Mouse (Mus musculus): ENCODE data around the gene Tmem245.
"Not testable (repeated sequence)": the region's sequence is repeated elsewhere in the genome, so short reads cannot be mapped to it uniquely, and the experiment has no call there.

Gene Tmem245

GRCm38 (mm10) chr4:56930312-56930711 lies 16.9 kb downstream of the Tmem245 start:
- no peak for DNase-seq (ENCODE audit: low read depth, low spot score)

DNA sequence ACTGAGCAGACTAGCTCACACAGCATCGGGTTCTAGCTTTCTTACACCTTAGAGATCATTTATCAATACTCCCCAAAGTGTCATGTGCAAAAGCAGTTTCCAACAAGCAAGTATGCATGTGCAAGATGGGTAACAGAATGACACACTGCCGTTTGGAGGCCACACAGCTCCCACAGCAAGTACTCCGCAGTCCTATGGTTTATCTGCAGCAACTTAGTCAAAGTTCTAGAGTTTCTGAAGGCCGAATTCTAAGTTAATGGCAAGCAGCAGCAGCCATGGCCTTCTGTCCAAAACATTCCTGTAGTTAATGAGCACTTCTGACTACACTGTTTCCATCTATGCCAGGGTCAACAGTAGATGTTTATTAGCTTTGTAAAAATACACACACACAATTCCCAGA lies 20.3 kb downstream of the Tmem245 start:
- no peak for DNase-seq (ENCODE audit: low read depth, low spot score)

DNA sequence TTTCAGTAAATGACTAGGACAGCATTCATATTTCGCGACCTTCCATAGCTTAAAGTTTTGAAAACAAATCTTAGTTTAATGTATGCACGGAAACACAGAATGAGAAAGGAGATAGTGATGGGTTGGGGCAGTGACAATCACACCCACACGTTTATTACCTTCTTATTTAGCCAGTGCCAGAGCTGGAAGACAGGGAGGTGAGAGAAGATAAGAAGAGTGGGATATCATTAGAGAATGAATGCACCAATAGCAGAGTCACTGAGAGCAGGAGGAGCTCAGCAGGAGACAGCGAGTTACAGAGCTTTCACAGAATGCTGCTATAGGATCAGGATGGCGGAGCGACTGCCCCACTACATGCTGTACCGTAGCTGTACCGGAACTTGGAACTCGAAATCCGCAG lies 25.0 kb downstream of the Tmem245 start:
- DNase-seq (ENCODE audit: low read depth, low spot score): no peak

GRCm38 (mm10) chr4:56915732-56916325 lies 31.4 kb downstream of the Tmem245 start:
- peak; percentile 90 for DNase-seq (ENCODE audit: low read depth, low spot score)

- peak; percentile 35 for DNase-seq (ENCODE audit: low read depth, low spot score)
Measured at GRCm38 (mm10) chr4:56914761-56915160, 32.5 kb downstream of the Tmem245 start.

DNA sequence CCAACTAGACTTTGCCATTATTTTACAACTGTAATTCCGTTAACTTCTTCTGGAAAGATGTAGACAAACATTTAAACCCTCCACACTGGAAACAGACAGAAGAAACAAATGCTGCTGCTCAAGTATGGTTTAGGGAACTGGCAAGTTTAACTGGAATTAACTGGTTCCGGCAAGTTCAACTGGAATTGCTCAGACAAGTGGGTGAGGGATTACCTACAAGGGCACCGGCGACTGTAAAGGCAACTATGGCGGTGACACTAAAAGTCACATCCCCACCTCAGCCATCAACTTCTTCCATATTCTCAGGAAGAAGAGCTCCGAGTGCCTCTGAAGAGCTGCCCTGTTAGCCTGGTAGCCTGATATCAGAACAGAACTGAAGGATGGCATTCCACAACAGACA lies 32.9 kb downstream of the Tmem245 start:
- DNase-seq (ENCODE audit: low read depth, low spot score): no peak

GRCm38 (mm10) chr4:56912382-56913001 lies 34.7 kb downstream of the Tmem245 start:
- DNase-seq (ENCODE audit: low read depth, low spot score): peak; percentile 26

GRCm38 (mm10) chr4:56909568-56909967 lies 37.7 kb downstream of the Tmem245 start:
- no peak for DNase-seq (ENCODE audit: low read depth, low spot score)

- DNase-seq (ENCODE audit: low read depth, low spot score): no peak
Measured at GRCm38 (mm10) chr4:56907671-56908070, 39.6 kb downstream of the Tmem245 start.

GRCm38 (mm10) chr4:56906926-56907325 lies 40.3 kb downstream of the Tmem245 start:
- DNase-seq (ENCODE audit: low read depth, low spot score): no peak

- peak; percentile 71 for DNase-seq (ENCODE audit: low read depth, low spot score)
Measured at GRCm38 (mm10) chr4:56905507-56905906, 41.7 kb downstream of the Tmem245 start.

GRCm38 (mm10) chr4:56901671-56902070 lies 45.6 kb downstream of the Tmem245 start:
- DNase-seq (ENCODE audit: low read depth, low spot score): no peak

- DNase-seq (ENCODE audit: low read depth, low spot score): no peak
Measured at GRCm38 (mm10) chr4:56899216-56899615, 48.0 kb downstream of the Tmem245 start.

- DNase-seq (ENCODE audit: low read depth, low spot score): no peak
Measured at GRCm38 (mm10) chr4:56897511-56897910, 49.7 kb downstream of the Tmem245 start.

GRCm38 (mm10) chr4:56894196-56894595 lies 53.0 kb downstream of the Tmem245 start:
- DNase-seq (ENCODE audit: low read depth, low spot score): no peak

DNA sequence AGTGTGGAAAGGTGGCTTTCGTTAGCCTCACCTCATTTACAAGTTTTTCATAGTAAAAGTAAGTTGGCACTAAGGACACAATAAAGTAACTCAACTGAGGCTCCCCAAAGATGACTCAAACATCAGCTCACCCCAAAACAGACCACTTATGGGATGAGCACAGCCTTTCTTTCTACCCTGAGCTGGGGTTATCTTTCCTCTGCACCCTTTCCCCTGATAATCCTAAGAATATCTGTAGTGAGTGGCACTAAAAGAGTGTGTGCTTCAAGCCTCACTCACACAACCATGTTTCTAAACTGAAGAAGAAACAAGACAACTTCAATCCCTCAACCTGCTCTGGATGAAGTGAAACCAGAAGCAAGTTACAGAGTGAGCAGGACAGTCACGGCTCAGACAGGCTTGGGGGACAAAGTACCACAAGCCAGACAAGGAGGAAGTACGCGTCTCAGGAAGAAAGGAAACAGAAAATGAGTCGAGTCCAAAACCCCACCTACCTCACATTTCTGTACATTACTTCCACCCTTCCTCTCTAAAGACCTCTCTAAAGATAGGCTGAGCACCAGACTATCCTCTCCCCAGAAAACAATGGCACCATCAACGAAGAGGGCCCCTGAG lies 54.6 kb downstream of the Tmem245 start:
- DNase-seq (ENCODE audit: low read depth, low spot score): peak; percentile 65

- DNase-seq (ENCODE audit: low read depth, low spot score): no peak
Measured at GRCm38 (mm10) chr4:56888483-56888882, 58.8 kb downstream of the Tmem245 start.

DNA sequence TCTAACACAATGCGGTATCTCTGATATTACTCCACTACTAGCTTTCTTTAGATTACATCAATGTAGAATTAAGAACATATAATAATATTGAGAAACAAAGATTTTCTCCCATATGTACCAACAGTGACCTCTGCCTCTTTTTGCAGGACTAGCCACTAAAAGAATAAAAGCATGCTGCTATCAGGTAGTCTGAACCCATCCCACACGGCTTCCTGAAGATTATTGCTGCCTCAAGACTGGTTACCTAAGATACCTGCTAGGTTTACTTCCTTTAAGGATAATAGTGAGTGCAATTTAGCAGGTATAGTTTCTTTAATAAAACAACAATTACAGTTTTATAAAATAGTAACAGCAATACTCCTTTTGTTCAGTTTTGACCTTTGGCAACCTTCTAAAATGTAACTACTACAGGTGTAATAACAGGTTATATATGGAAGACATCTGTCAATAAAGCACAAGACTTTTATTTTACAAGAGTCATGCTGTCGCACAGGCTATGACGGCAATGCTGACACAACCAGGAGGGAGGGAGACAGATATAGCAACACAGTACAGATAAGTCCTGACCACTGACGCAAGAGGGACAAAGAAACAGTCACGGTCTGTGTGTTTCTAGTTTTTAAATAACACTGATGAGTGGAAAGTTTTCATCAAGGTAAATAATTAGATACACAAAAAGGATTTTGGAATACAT lies 60.8 kb downstream of the Tmem245 start:
- no peak for DNase-seq (ENCODE audit: low read depth, low spot score)

- peak; percentile 87 for DNase-seq (ENCODE audit: low read depth, low spot score)
Measured at GRCm38 (mm10) chr4:56880036-56880703, 67.1 kb downstream of the Tmem245 start.

DNA sequence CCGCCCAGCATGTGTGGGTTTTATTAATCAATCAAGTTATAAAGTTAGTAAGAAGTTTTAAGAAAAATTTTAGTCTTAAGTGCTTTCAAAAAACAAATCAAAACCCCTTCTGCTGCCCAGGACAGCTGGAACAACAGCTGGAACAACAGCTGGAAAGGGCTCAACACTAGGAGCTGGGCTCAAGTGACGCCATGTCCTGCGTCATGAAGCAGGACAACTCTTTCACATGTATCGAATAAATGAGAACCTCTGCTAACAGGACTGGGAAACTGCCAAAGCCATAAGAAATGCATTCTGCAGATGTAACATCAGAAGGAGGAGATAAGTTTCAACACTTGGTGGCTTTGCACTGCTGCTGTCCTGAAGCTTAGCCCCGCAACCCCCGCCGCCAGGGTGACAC lies 68.3 kb downstream of the Tmem245 start:
- no peak for DNase-seq (ENCODE audit: low read depth, low spot score)

GRCm38 (mm10) chr4:56870541-56870940 lies 76.7 kb downstream of the Tmem245 start:
- not testable (repeated sequence) for DNase-seq (ENCODE audit: low read depth, low spot score)

DNA sequence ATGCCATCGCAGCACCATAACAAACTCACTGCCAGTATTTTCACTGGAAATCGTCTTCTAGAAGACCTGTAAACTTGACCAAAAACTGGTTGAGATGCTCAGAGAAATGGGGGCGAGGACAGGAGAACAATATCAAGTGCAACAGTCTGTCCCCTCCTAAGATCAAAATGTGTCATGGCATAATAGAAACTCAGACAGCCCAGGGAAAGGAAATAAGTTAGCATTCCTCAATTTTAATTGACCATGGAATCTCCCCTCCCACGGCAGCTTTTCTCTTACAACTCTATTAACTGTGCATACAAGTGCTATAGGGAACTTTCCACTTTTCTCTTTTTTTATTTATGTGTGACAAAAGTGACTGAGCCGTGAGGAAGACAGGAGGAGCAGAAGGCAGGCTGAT lies 79.5 kb downstream of the Tmem245 start:
- DNase-seq (ENCODE audit: low read depth, low spot score): no peak

All from A20 (cell line).